Comparison of ENCODE assay signal across 19 mouse cellular contexts in the genomic region with DNA sequence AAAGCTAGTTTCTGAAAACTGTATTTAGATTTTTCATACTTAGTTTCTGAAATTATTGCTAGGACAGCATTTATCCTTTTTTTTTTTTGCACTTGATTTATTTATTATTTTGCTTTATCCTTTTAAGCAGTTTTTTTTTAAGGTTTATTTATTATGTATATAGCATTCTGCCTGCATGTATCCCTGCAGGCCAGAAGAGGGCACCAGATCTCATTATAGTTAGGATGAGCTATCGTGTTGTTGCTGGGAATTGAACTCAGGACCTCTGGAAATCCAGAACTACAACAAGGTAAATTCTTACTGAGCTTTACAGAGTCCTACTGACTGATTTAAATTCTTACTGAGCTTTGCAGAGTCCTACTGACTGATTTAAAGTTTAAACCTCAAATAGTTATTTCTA. TPM values are rescaled to one million over a fixed set of nuclear protein-coding genes. Genes with fewer than 3 reads are reported as not detected.
DNase-seq lines count a peak whose midpoint lies in the region; ATAC-seq and TF ChIP-seq lines count a peak whose summit lies in the region.
"Had no signal": no experiment of that assay in that cellular context is flagged by ENCODE, and none has a peak within 500 bp of the region (broad histone marks: within the 10 kb centered on the region; RNA-seq: fewer than 3 reads in every experiment).

No protein-coding gene starts in this region.

- H3K4me1 ChIP-seq in heart, postnatal 0 days (ENCODE audit: control insufficient read depth, insufficient read depth): no peaks in the 10 kb centered on the region
- H3K4me1 ChIP-seq in lung, embryonic 14.5 days (ENCODE audit: insufficient read depth): no peaks in the 10 kb centered on the region
- no peaks in the 10 kb centered on the region for H3K4me1 ChIP-seq in E14TG2a.4 (replicated peaks; ENCODE audit: low read depth, low read length)
- H3K4me1 ChIP-seq: forebrain, embryonic 13.5 days; limb, embryonic 15.5 days; lung, embryonic 15.5 days; midbrain, embryonic 15.5 days had no signal

- no peaks in the 10 kb centered on the region for H3K27me3 ChIP-seq in heart, postnatal 0 days (ENCODE audit: control insufficient read depth, insufficient read depth, low read length)
- H3K27me3 ChIP-seq in lung, embryonic 14.5 days (ENCODE audit: insufficient read depth, low read length): no peaks in the 10 kb centered on the region
- no peaks in the 10 kb centered on the region for H3K27me3 ChIP-seq in E14TG2a.4 (ENCODE audit: insufficient read depth, low read length)
- H3K27me3 ChIP-seq: forebrain, embryonic 13.5 days; limb, embryonic 15.5 days; lung, embryonic 15.5 days; midbrain, embryonic 15.5 days had no signal

- no peak overlapping the region for H3K9ac ChIP-seq in heart, postnatal 0 days (replicated peaks; ENCODE audit: low read depth, low read length)
- no peak overlapping the region for H3K9ac ChIP-seq in lung, embryonic 14.5 days
- H3K9ac ChIP-seq: forebrain, embryonic 13.5 days; limb, embryonic 15.5 days; lung, embryonic 15.5 days; midbrain, embryonic 15.5 days had no signal

- no peak for TF ChIP-seq EP300 in heart, postnatal 0 days (IDR thresholded peaks at IDR 0.05; ENCODE audit: low read depth)

- DNase-seq in heart, postnatal 0 days (ENCODE audit: low spot score): no peak
- DNase-seq in heart, postnatal 36 days: no peak
- no peak for DNase-seq in lung, embryonic 14.5 days
- no peak for DNase-seq in lung, postnatal 25 days (ENCODE audit: low spot score)
- DNase-seq in brain, embryonic 14.5 days (ENCODE audit: low read depth): no peak
- DNase-seq in frontal cortex, postnatal 25 days (ENCODE audit: low spot score in 2 of 2): no peak
- no peak for DNase-seq in kidney, postnatal 25 days
- DNase-seq: adrenal gland, adult 2 months; cerebellum, adult 11 months; cerebellum, postnatal 14 days; embryo, embryonic 11 days; kidney, postnatal 10 days; thymus, postnatal 36 days had no signal

- WGBS in heart, postnatal 0 days: 90% methylated on average over 1 of the region's 1 CpGs
- WGBS in lung, embryonic 14.5 days: 86% methylated on average over 1 of the region's 1 CpGs

- TF ChIP-seq CTCF in heart, postnatal 0 days (IDR thresholded peaks at IDR 0.05; ENCODE audit: low read depth): peak; percentile 27
- peak; percentile 36 for TF ChIP-seq CTCF in lung, embryonic 14.5 days (IDR thresholded peaks at IDR 0.05; ENCODE audit: low read depth)
- peak; percentile 50 for TF ChIP-seq CTCF in E14TG2a.4 (conservative IDR thresholded peaks at IDR 0.05; ENCODE audit: low read length)
- peak; percentile 9; the same call in 1 of the 2 replicates for TF ChIP-seq CTCF in brain, embryonic 14.5 days (IDR thresholded peaks at IDR 0.05; ENCODE audit: borderline replicate concordance, extremely low read depth, insufficient read depth, insufficient read length)

- no peak for TF ChIP-seq POLR2A in brain, embryonic 14.5 days (IDR thresholded peaks at IDR 0.05; ENCODE audit: borderline replicate concordance, extremely low read depth, insufficient read depth, insufficient read length, poor library complexity, severe bottlenecking)

- intact Hi-C loops in heart, postnatal 36 days (cut with DNase I): no loop called here

- H3K4me3 ChIP-seq in heart, postnatal 0 days (ENCODE audit: low read depth, low read length): no peak overlapping the region
- H3K4me3 ChIP-seq in lung, embryonic 14.5 days (ENCODE audit: low read depth, low read length): no peak overlapping the region
- H3K4me3 ChIP-seq in E14TG2a.4 (replicated peaks; ENCODE audit: low read length): no peak overlapping the region
- H3K4me3 ChIP-seq: forebrain, embryonic 13.5 days; limb, embryonic 15.5 days; lung, embryonic 15.5 days; midbrain, embryonic 15.5 days had no signal

- ATAC-seq in heart, postnatal 0 days (ENCODE audit: insufficient read depth, low read depth): no peak
- no peak for ATAC-seq in lung, embryonic 14.5 days (ENCODE audit: insufficient read depth)
- ATAC-seq: forebrain, embryonic 13.5 days; intestine, embryonic 16.5 days; midbrain, embryonic 15.5 days had no signal

- H3K9me3 ChIP-seq in heart, postnatal 0 days (replicated peaks; ENCODE audit: control insufficient read depth, low read length): no peaks in the 10 kb centered on the region
- no peaks in the 10 kb centered on the region for H3K9me3 ChIP-seq in lung, embryonic 14.5 days (ENCODE audit: low read depth, low read length)
- no peaks in the 10 kb centered on the region for H3K9me3 ChIP-seq in E14TG2a.4 (ENCODE audit: low read length)
- H3K9me3 ChIP-seq: forebrain, embryonic 13.5 days; limb, embryonic 15.5 days; lung, embryonic 15.5 days; midbrain, embryonic 15.5 days had no signal

- H3K27ac ChIP-seq in heart, postnatal 0 days (ENCODE audit: low read depth): no peak overlapping the region
- H3K27ac ChIP-seq in lung, embryonic 14.5 days (ENCODE audit: low read depth): no peak overlapping the region
- H3K27ac ChIP-seq: forebrain, embryonic 13.5 days; limb, embryonic 15.5 days; lung, embryonic 15.5 days; midbrain, embryonic 15.5 days had no signal

- peaks cover 20% of the 10 kb centered on the region for H3K36me3 ChIP-seq in heart, postnatal 0 days (replicated peaks; ENCODE audit: control insufficient read depth, insufficient read depth, low read length)
- H3K36me3 ChIP-seq in lung, embryonic 14.5 days (ENCODE audit: insufficient read depth): peaks cover 12% of the 10 kb centered on the region
- H3K36me3 ChIP-seq in E14TG2a.4 (ENCODE audit: insufficient read depth, low read length): no peaks in the 10 kb centered on the region

- H3K4me2 ChIP-seq in heart, postnatal 0 days (ENCODE audit: low read depth, low read length): no peak overlapping the region
- H3K4me2 ChIP-seq in lung, embryonic 14.5 days: no peak overlapping the region
- H3K4me2 ChIP-seq: forebrain, embryonic 13.5 days; limb, embryonic 15.5 days; lung, embryonic 15.5 days; midbrain, embryonic 15.5 days had no signal

RNA-seq across cellular contexts. Expression of gene Gkap1, which starts 22.2 kb away (rescaled TPM):
- total RNA-seq in heart, postnatal 0 days (2014; rRNA removed; ENCODE audit: low replicate concordance): 16.0 and 16.6 TPM in 2 replicates
- polyA plus RNA-seq in heart, postnatal 0 days (2015; fragmentation: Nextera tagmentation; extraction: Ambion mirVana): 16.2 and 17.4 TPM in 2 replicates
- total RNA-seq in heart, postnatal 36 days (2021): 10 to 100 TPM; 21.7 to 23.5 TPM
- 19.2 and 22.2 TPM in 2 replicates for polyA plus RNA-seq in lung, embryonic 14.5 days (2014; fragmentation: Nextera tagmentation; extraction: Ambion mirVana)
- 25.0 and 29.5 TPM in 2 replicates for polyA plus RNA-seq in brain, embryonic 14.5 days (2012; rRNA removed)

RNA-seq across cellular contexts. Expression of gene Ubqln1, which starts 37.8 kb away (rescaled TPM):
- 105 and 125 TPM in 2 replicates for total RNA-seq in heart, postnatal 0 days (2014; rRNA removed; ENCODE audit: low replicate concordance)
- polyA plus RNA-seq in heart, postnatal 0 days (2015; fragmentation: Nextera tagmentation; extraction: Ambion mirVana): 45.7 and 48.6 TPM in 2 replicates
- total RNA-seq in heart, postnatal 36 days (2021): 10 to 100 TPM; 47.8 to 49.6 TPM
- polyA plus RNA-seq in lung, embryonic 14.5 days (2014; fragmentation: Nextera tagmentation; extraction: Ambion mirVana): 98.6 and 107 TPM in 2 replicates
- 127 and 128 TPM in 2 replicates for polyA plus RNA-seq in brain, embryonic 14.5 days (2012; rRNA removed)
